Mouse (Mus musculus) cerebellum, adult (tissue): Measurements from ENCODE around the gene Tob2.

Experiments used
- ATAC-seq: cut with Nextera tagmentation; 2 replicates; pipeline ENCODE4 v1.9.2; 2017; ENCODE audit warnings: mild to moderate bottlenecking, moderate library complexity, mixed read lengths; ENCODE audit not compliant: insufficient number of reproducible peaks, low FRiP score, low TSS enrichment

Tob2 gene

GRCm38 (mm10) chr15:81858517-81859329, at the start of gene Tob2:
TSS of gene Tob2 (minus strand) at chr15:81858796.
- ATAC-seq, result 0 out of 2 replicates have a peak, but pooled peaks have one; percentile 1

DNA sequence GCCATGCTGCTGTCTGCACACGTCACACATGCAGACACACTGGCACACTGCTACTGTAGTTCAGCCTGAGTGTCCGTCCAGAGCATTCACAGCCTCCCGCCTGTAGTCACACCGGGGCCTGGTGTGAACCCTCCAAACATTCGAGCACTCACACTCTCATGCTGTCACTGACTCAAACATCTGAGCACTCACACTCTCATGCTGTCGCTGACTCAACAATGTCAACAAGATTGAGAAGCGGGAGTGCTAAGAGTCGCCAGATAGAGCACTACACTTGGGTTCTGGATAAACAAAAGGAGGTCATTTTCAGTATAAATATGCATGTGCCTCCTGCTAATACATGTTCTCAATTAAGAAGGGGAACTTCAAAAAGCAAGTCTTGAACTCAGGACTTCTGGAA, 49.4 kb upstream of the Tob2 start:
- no peak for ATAC-seq

DNA sequence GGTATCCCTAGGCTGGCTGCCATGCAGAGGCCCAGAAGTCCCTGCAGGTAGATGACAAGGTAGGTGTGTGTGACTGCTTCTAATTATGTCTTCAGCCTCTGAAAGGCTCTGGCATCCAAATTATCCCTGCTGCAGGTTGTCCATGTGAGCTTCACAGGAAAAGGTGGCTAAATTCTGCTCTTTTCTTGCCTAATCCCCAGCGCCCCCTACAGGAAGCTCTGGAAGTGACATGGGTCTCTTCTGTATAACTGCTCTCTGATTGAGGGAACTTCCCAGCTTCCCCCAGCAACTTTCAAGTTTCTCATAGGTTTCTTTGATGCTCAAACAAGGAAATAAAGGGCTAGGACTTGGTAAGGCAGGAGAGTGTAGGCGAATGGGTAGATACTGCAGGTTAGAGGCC, 46.3 kb upstream of the Tob2 start:
- ATAC-seq, result no peak

DNA sequence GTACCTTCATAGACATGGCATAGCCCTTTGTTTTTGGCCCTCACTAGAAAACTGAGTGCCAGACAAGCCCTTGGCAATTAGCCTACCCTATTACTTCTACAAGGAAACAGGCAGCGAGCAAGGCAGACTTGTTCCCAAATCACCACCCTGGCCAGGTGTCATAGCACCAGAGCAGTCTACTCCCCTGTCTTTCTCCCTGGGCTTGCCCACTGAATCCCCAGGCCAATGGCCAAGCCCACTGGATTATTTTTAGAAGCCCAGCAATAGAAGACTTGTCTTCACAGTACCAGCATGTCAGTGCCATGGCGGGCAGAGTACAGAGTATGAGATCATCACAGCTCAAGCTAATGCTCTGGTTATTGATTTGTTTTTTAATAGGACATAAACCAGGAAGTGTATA, 40.2 kb upstream of the Tob2 start:
- no peak; the same call in 1 of the 2 replicates for ATAC-seq

DNA sequence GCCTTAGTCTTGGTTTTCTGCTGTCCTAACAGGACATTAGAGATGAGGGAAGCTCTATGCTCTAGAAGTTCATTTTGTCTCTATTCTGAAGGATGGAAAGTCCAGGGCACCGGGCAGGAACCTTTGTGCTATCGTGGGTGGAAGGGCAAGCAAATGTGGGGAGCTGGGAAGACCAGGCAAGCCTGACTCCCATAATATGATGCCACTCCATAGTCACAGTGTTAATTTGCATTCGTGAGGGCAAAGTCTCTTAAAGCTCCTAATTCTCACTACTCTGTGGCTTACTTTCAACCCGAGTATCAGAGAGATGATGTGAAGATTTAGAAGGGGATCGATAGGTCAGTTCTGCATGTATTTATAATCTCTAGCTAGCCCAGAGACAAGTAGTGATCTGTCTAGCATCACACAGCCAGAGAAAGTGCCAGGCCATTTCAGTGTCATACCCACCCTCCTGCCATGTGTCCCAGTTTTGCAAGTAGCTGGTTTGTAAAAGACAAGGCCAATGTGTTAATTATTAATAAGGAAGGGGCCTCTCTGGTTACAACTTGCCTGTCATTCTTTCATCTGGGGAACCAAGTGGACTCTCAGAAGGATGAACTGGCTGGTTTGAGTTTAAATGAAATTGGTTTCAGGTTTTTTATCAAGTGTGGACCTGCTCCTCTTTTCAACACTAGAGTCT, 39.1 kb upstream of the Tob2 start:
- no peak for ATAC-seq

DNA sequence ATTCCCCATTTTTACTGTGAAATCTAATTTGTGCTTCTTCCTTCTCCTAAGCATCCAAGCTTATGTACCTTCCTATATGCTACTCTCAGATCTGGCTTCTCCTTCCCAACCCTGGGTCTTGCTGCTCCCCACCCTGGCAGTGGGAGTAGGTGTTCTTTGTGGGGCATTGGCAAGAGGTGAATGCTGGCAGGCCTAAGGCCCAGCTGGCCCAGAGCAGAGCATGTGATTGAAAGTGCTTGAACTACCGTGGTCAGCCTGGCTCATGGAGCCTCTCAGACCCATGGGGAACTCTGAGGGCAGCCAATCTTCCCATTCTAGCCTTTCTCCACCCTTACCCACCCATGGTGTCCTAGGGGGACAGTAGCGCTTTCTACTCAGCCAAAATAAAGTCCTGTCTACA, 37.8 kb upstream of the Tob2 start:
- ATAC-seq, result no peak

GRCm38 (mm10) chr15:81894002-81894401, 35.4 kb upstream of the Tob2 start:
- no peak for ATAC-seq

- no peak for ATAC-seq
Observed at GRCm38 (mm10) chr15:81891822-81892580, 33.4 kb upstream of the Tob2 start.

- ATAC-seq, result no peak
Observed at GRCm38 (mm10) chr15:81891140-81891802, 32.7 kb upstream of the Tob2 start.

GRCm38 (mm10) chr15:81889175-81889574, 30.6 kb upstream of the Tob2 start:
- ATAC-seq, result peak; percentile 45; the same call in 1 of the 2 replicates

DNA sequence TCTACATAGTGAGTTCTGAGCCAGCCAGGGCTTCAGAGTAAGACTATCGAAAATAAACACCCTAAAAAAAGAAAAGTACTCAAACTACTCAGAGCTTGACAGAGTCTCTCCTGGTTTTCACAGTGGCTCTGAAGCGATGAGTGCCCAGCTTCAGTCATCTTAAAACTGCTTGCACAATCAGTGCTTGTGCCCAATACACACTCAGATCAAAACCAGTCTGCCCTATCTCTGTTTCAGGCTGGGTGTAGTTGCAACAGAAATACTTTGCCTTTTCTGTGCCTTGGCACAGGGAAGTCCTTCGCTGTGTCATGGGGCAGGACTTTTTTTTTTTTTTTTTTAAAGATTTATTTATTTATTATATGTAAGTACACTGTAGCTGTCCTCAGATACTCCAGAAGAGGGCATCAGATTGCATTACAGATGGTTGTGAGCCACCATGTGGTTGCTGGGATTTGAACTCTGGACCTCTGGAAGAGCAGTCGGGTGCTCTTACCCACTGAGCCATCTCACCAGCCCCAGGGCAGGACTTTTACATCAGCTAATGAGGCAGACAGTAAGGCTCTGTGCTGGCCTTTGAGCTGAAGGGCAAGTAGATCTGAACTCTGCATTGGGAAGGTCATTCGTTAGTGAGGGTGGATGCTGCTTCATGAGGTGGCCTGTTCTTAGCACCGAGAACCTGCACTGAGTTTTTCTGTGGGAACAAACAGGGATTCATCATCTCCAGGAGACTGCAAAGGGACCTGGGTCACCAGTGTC, 28.4 kb upstream of the Tob2 start:
- no peak for ATAC-seq

- no peak for ATAC-seq
Observed at GRCm38 (mm10) chr15:81885418-81885934, 26.9 kb upstream of the Tob2 start.

GRCm38 (mm10) chr15:81882348-81882747, 23.8 kb upstream of the Tob2 start:
- no peak for ATAC-seq

GRCm38 (mm10) chr15:81879531-81880401, 21.2 kb upstream of the Tob2 start:
- no peak for ATAC-seq

GRCm38 (mm10) chr15:81872262-81873136, 13.9 kb upstream of the Tob2 start, which contains the start of gene Aco2:
TSS of gene Aco2 (plus strand) at chr15:81872309.
- ATAC-seq, result peak; percentile 75

GRCm38 (mm10) chr15:81871604-81872261, 13.1 kb upstream of the Tob2 start, which contains the start of gene Phf5a:
TSS of gene Phf5a (minus strand) at chr15:81871911.
- peak; percentile 87 for ATAC-seq

DNA sequence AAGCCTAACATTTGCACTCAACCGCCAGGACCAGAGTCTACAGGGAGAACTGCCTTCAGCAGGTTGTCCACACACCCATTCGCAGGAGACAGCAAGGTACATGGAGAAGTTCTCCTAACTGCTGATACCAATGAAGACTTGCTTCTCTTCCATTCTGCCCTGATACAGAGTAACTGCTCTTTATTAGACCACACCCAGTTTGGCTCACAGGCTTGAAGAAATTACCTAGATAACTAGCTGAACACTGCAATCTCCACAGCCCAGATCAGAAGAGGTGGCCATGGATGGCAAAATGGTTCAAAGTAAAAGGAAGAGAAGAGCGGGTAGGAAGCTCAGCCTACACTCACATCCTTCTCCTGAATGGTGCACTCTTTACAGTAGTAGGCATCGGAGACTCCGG, 11.4 kb upstream of the Tob2 start:
- no peak for ATAC-seq
